In genomic region chr9:13623892-13624422, GRCm38 (mm10) we compare ENCODE assay signal across 21 mouse cellular contexts.
DNase-seq lines count a peak whose midpoint lies in the region; ATAC-seq and TF ChIP-seq lines count a peak whose summit lies in the region.
"Had no signal": no experiment of that assay in that cellular context is flagged by ENCODE, and none has a peak within 500 bp of the region (broad histone marks: within the 10 kb centered on the region; RNA-seq: fewer than 3 reads in every experiment).

No protein-coding gene starts in this region.

- 0 out of 2 replicates have a peak, but pooled peaks cover 6% of the 10 kb centered on the region for H3K4me1 ChIP-seq in forebrain, postnatal 0 days (ENCODE audit: insufficient read depth)
- H3K4me1 ChIP-seq in forebrain, embryonic 11.5 days (replicated peaks; ENCODE audit: control insufficient read depth, insufficient read depth, low read length), result no peaks in the 10 kb centered on the region

- H3K4me3 ChIP-seq in forebrain, postnatal 0 days (ENCODE audit: low read depth, low read length), result no peak overlapping the region
- H3K4me3 ChIP-seq in forebrain, embryonic 11.5 days (ENCODE audit: low read depth, low read length), result no peak overlapping the region
- H3K4me3 ChIP-seq: embryonic facial prominence, embryonic 10.5 days; erythroblast, embryonic 14.5 days; forebrain, embryonic 10.5 days; gastrocnemius, adult 2 months; heart, embryonic 13.5 days; hindbrain, embryonic 12.5 days had no signal

- WGBS in forebrain, postnatal 0 days, result 76% methylated on average over 3 of the region's 3 CpGs
- WGBS in forebrain, embryonic 11.5 days, result 92% methylated on average over 3 of the region's 3 CpGs

- H3K27me3 ChIP-seq in forebrain, postnatal 0 days (ENCODE audit: insufficient read depth, low read length), result no peaks in the 10 kb centered on the region
- H3K27me3 ChIP-seq in forebrain, embryonic 11.5 days (ENCODE audit: control insufficient read depth, insufficient read depth, low read length), result no peaks in the 10 kb centered on the region
- H3K27me3 ChIP-seq: CH12.LX; heart, embryonic 13.5 days; hindbrain, embryonic 12.5 days; Patski had no signal

- no peak overlapping the region for H3K9ac ChIP-seq in forebrain, postnatal 0 days
- no peak overlapping the region for H3K9ac ChIP-seq in forebrain, embryonic 11.5 days (ENCODE audit: low read length)
- H3K9ac ChIP-seq: heart, embryonic 13.5 days; hindbrain, embryonic 12.5 days had no signal

- ATAC-seq in forebrain, postnatal 0 days, result peak; percentile 65
- ATAC-seq in forebrain, embryonic 11.5 days (replicated peaks; ENCODE audit: low FRiP score), result no peak
- ATAC-seq: activated CD4-positive, CD25-positive, alpha-beta regulatory T cell, adult 4 months; hindbrain, embryonic 16.5 days; inflammation-experienced regulatory T-cells, adult 6 months; Patski had no signal

- intact Hi-C loops in left cerebral cortex, postnatal 25 days (cut with DNase I), result no loop called here
- intact Hi-C loops in left cerebral cortex, postnatal 36 days (cut with DNase I), result no loop called here

- peak; percentile 58 for DNase-seq in forebrain, postnatal 0 days
- DNase-seq in forebrain, embryonic 11.5 days (ENCODE audit: low spot score), result no peak
- DNase-seq in left cerebral cortex, postnatal 25 days (ENCODE audit: low spot score in 2 of 2), result peak; percentile 12 to 62
- DNase-seq in left cerebral cortex, postnatal 36 days (ENCODE audit: low spot score in 2 of 2), result no peak
- peak; percentile 36 for DNase-seq in brain, embryonic 18.5 days (ENCODE audit: low read depth, low spot score)
- no peak for DNase-seq in thymus, postnatal 4 days
- DNase-seq: adrenal gland, postnatal 14 days; cerebellum, postnatal 10 days; gastrocnemius, adult 2 months; gastrocnemius, postnatal 25 days; heart, postnatal 36 days had no signal

- no peak overlapping the region for H3K4me2 ChIP-seq in forebrain, postnatal 0 days (ENCODE audit: low read depth)
- H3K4me2 ChIP-seq in forebrain, embryonic 11.5 days (ENCODE audit: low read depth, low read length, severe bottlenecking), result no peak overlapping the region
- H3K4me2 ChIP-seq: heart, embryonic 13.5 days; hindbrain, embryonic 12.5 days had no signal

- no peaks in the 10 kb centered on the region for H3K9me3 ChIP-seq in forebrain, postnatal 0 days (ENCODE audit: low read length)
- H3K9me3 ChIP-seq in forebrain, embryonic 11.5 days (ENCODE audit: control insufficient read depth, low read length), result no peaks in the 10 kb centered on the region
- H3K9me3 ChIP-seq: embryonic facial prominence, embryonic 10.5 days; forebrain, embryonic 10.5 days; heart, embryonic 13.5 days; hindbrain, embryonic 12.5 days had no signal

- no peak overlapping the region for H3K27ac ChIP-seq in forebrain, postnatal 0 days (ENCODE audit: low read depth, low read length)
- H3K27ac ChIP-seq in forebrain, embryonic 11.5 days (ENCODE audit: low read depth, low read length), result no peak overlapping the region
- H3K27ac ChIP-seq: embryonic facial prominence, embryonic 10.5 days; forebrain, embryonic 10.5 days; gastrocnemius, adult 2 months; heart, embryonic 13.5 days; hindbrain, embryonic 12.5 days had no signal

- H3K36me3 ChIP-seq in forebrain, postnatal 0 days (ENCODE audit: insufficient read depth), result no peaks in the 10 kb centered on the region
- no peaks in the 10 kb centered on the region for H3K36me3 ChIP-seq in forebrain, embryonic 11.5 days (ENCODE audit: control insufficient read depth, insufficient read depth, low read length)
- H3K36me3 ChIP-seq: hindbrain, embryonic 12.5 days had no signal

- TF ChIP-seq CTCF in forebrain, postnatal 0 days (IDR thresholded peaks at IDR 0.05; ENCODE audit: low read depth), result no peak

Comparison
In these comparisons a context has a peak if more than half of its experiments do, and no peak if none do; other contexts are left out.
1. DNase-seq: peak in forebrain, postnatal 0 days (single experiment), left cerebral cortex, postnatal 25 days (2 of 2) and brain, embryonic 18.5 days (single experiment); none in forebrain, embryonic 11.5 days (single experiment), left cerebral cortex, postnatal 36 days (0 of 2) and thymus, postnatal 4 days (single experiment).